Mouse (Mus musculus): ENCODE results near the gene R3hdml. TPM values are rescaled to one million over a fixed set of nuclear protein-coding genes. Genes with fewer than 3 reads are reported as not detected.

The R3hdml gene
- polyA plus RNA-seq (2014; fragmentation: Nextera tagmentation; extraction: Ambion mirVana), result not detected in 2 replicates

DNA sequence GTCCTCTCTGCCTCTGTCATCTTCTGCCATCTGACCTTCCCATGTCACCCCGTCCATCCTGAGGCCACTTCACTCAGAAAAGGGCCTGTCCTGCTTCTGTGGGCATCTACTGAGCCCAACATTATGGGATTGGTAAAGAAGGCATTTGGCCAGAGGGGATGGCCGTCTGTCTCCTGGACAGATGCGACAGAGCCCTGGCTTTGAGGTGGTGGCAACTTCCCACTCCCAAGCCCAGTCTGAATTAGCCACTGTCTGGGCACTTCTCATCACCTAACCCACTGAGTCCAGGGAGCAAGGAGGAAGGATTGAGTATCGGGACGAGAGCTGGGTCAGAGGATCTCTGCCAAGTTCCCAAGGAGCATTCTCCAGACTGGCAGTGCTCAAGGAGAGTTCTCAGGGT is at the start of gene R3hdml:
R3hdml (plus strand) TSS at position 301 of the 400 bp plus-strand sequence.
- H3K27me3 ChIP-seq (ENCODE audit: control insufficient read depth, insufficient read depth, low read length), result no peaks in the 10 kb centered on the region
- no peak for ATAC-seq (ENCODE audit: insufficient number of reproducible peaks, insufficient read depth, low FRiP score, low read depth)
- H3K27ac ChIP-seq (ENCODE audit: low read length), result no peak within 1 kb of the TSS
- H3K36me3 ChIP-seq (ENCODE audit: control insufficient read depth, insufficient read depth, low read length), result no peaks in the 10 kb centered on the region
- 0 out of 2 replicates have a peak, but pooled peaks cover 7% of the 10 kb centered on the region for H3K4me1 ChIP-seq (ENCODE audit: control insufficient read depth, insufficient read depth, low read length)
- no peaks in the 10 kb centered on the region for H3K9me3 ChIP-seq (ENCODE audit: control insufficient read depth, low read depth, low read length)
- WGBS, result 78% methylated on average over 5 of the region's 5 CpGs
- H3K4me2 ChIP-seq (replicated peaks; ENCODE audit: low read depth, low read length), result no peak within 1 kb of the TSS
- H3K4me3 ChIP-seq (ENCODE audit: low read depth, low read length), result no peak within 1 kb of the TSS
- no peak within 1 kb of the TSS for H3K9ac ChIP-seq (replicated peaks; ENCODE audit: low read depth, low read length)

DNA sequence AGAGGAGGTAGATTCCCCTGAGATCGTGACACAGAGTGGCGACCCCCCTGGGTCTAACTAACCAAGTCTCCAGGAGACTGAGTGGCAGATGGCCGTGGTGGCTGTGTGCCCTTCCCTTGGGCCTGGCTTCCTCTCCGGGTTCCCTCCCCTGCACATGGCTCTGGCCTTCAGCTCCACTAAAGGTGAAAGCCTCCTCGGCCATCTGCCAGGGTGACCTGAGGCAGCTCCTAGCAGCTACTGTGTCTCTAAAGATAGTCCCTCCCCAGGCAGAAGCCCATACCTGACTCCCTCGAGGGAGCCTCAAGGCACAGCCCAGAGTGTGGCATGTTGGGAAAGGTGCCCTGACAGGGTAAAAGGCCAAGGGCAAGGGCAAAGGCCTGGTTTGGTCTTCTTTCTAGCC is 48.6 kb upstream of the R3hdml start:
- Histone ChIP-seq H3K4me3 (ENCODE audit: low read depth, low read length) (no peak overlapping the region), H3K9me3 (ENCODE audit: control insufficient read depth, low read depth, low read length) (no peaks in the 10 kb centered on the region), H3K27ac (ENCODE audit: low read length) (no peak overlapping the region), H3K4me1 (ENCODE audit: control insufficient read depth, insufficient read depth, low read length) (no peaks in the 10 kb centered on the region), H3K9ac (replicated peaks; ENCODE audit: low read depth, low read length) (no peak overlapping the region), H3K36me3 (ENCODE audit: control insufficient read depth, insufficient read depth, low read length) (no peaks in the 10 kb centered on the region), H3K27me3 (ENCODE audit: control insufficient read depth, insufficient read depth, low read length) (no peaks in the 10 kb centered on the region), H3K4me2 (replicated peaks; ENCODE audit: low read depth, low read length) (no peak overlapping the region)
- WGBS, result 60% methylated on average over 6 of the region's 6 CpGs
- no peak for ATAC-seq (ENCODE audit: insufficient number of reproducible peaks, insufficient read depth, low FRiP score, low read depth)

DNA sequence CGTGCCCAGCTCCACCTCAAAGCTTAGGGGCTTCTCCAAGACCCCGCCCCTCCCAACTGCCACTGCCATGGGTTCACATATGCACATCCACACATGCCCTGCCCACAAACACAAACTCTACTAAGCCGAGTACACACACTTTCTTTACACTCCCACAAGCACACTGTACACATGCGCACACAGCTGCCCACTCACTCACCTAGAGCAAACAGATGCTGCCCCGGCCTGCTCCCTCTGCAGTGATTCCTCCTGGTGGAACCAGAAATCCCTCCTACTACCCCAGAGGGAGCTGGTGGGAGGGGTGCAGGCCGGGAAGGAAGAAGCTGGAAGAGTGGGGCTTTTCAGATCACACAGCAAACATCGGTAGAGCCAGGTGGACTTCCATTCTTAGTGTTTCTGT is 48.1 kb upstream of the R3hdml start:
- Histone ChIP-seq H3K36me3 (ENCODE audit: control insufficient read depth, insufficient read depth, low read length) (no peaks in the 10 kb centered on the region), H3K4me2 (replicated peaks; ENCODE audit: low read depth, low read length) (no peak overlapping the region), H3K4me3 (ENCODE audit: low read depth, low read length) (no peak overlapping the region), H3K27me3 (ENCODE audit: control insufficient read depth, insufficient read depth, low read length) (no peaks in the 10 kb centered on the region), H3K9me3 (ENCODE audit: control insufficient read depth, low read depth, low read length) (no peaks in the 10 kb centered on the region), H3K9ac (replicated peaks; ENCODE audit: low read depth, low read length) (no peak overlapping the region), H3K27ac (ENCODE audit: low read length) (no peak overlapping the region), H3K4me1 (ENCODE audit: control insufficient read depth, insufficient read depth, low read length) (no peaks in the 10 kb centered on the region)
- 0 out of 2 replicates have a peak, but pooled peaks have one; percentile 54 for ATAC-seq (ENCODE audit: insufficient number of reproducible peaks, insufficient read depth, low FRiP score, low read depth)
- 47% methylated on average over 7 of the region's 7 CpGs for WGBS

DNA sequence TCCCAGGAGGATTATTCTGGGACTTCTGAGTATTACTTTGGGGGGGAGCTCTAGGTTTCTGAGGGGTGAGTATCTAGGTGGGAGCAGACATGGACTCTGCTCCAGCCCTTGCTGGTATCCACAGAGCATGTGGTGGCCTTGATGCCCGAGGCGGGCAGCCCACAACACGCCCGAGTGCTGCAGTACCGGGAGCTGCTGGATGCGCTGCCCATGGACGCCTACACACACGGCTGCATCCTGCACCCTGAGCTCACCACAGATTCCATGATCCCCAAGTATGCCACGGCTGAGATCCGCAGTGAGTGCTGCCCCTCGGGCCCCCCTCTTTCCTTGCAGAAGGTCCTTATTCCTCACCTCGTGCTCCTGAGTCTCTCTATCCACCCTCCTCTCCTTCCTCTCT is 44.7 kb upstream of the R3hdml start:
- no peak for ATAC-seq (ENCODE audit: insufficient number of reproducible peaks, insufficient read depth, low FRiP score, low read depth)
- no peak overlapping the region for H3K4me2 ChIP-seq (replicated peaks; ENCODE audit: low read depth, low read length)

DNA sequence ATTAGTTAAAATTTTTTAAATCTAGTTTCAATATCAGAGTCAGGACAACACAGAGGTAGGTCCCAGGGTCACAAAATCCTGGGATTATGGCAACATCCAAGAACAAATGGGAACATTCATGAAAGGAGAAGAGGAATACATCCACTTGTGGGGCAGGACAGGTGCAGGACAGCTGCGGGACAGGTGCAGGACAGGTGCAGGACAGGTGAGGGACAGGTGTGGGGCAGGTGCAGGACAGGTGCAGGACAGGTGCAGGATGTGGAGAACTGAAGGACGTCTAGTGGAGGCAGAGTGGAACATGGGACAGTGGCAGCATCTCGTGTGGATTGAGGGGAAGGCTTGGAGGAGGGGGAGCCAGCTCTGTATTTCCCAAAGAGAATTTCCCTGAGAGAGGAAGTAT is 42.8 kb upstream of the R3hdml start:
- Histone ChIP-seq H3K36me3 (ENCODE audit: control insufficient read depth, insufficient read depth, low read length) (no peaks in the 10 kb centered on the region), H3K4me3 (ENCODE audit: low read depth, low read length) (no peak overlapping the region), H3K4me1 (ENCODE audit: control insufficient read depth, insufficient read depth, low read length) (no peaks in the 10 kb centered on the region), H3K9me3 (ENCODE audit: control insufficient read depth, low read depth, low read length) (no peaks in the 10 kb centered on the region), H3K27me3 (ENCODE audit: control insufficient read depth, insufficient read depth, low read length) (no peaks in the 10 kb centered on the region), H3K9ac (replicated peaks; ENCODE audit: low read depth, low read length) (no peak overlapping the region), H3K4me2 (replicated peaks; ENCODE audit: low read depth, low read length) (no peak overlapping the region), H3K27ac (ENCODE audit: low read length) (no peak overlapping the region)
- no peak for ATAC-seq (ENCODE audit: insufficient number of reproducible peaks, insufficient read depth, low FRiP score, low read depth)
- 58% methylated on average over 3 of the region's 3 CpGs for WGBS

More for the DNA sequence above, 44.7 kb upstream of the R3hdml start:
- 91% methylated on average over 12 of the region's 12 CpGs for WGBS
- Histone ChIP-seq H3K9me3 (ENCODE audit: control insufficient read depth, low read depth, low read length) (no peaks in the 10 kb centered on the region), H3K9ac (replicated peaks; ENCODE audit: low read depth, low read length) (no peak overlapping the region), H3K4me1 (ENCODE audit: control insufficient read depth, insufficient read depth, low read length) (no peaks in the 10 kb centered on the region), H3K27ac (ENCODE audit: low read length) (no peak overlapping the region), H3K27me3 (ENCODE audit: control insufficient read depth, insufficient read depth, low read length) (no peaks in the 10 kb centered on the region), H3K36me3 (ENCODE audit: control insufficient read depth, insufficient read depth, low read length) (no peaks in the 10 kb centered on the region), H3K4me3 (ENCODE audit: low read depth, low read length) (no peak overlapping the region)

DNA sequence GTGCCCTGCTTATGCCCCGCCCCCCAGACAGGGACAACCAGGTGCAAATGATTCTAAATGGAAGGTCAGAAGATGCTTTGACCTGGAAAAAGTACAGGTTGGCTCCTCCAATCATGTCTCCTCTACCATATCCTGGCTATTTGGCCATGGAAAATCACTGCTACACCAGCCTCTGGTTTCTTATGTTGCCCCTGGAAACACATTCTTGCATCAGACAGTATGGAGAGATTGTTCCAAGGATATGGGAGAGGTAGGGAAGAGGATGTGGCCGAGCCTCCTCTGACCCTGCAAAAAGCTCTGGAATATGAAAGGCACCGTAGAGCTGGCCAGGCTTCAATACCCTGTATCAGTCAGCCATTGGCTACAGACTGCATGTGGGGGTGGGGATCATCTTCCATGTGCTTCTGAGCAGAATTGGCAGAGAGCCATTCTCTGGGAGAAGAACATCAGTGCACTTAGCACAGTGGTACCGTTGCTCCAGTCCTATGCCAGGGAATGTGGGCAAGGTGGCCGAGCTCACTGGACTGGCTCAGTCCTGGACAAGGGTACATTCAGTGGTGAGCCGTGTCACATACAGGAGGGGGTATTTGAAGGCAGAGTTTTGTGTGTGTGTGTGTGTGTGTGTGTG is 41.3 kb upstream of the R3hdml start:
- Histone ChIP-seq H3K4me3 (ENCODE audit: low read depth, low read length) (no peak overlapping the region), H3K9me3 (ENCODE audit: control insufficient read depth, low read depth, low read length) (no peaks in the 10 kb centered on the region), H3K9ac (replicated peaks; ENCODE audit: low read depth, low read length) (no peak overlapping the region), H3K4me1 (ENCODE audit: control insufficient read depth, insufficient read depth, low read length) (no peaks in the 10 kb centered on the region), H3K27ac (ENCODE audit: low read length) (no peak overlapping the region), H3K36me3 (ENCODE audit: control insufficient read depth, insufficient read depth, low read length) (no peaks in the 10 kb centered on the region), H3K4me2 (replicated peaks; ENCODE audit: low read depth, low read length) (no peak overlapping the region), H3K27me3 (ENCODE audit: control insufficient read depth, insufficient read depth, low read length) (no peaks in the 10 kb centered on the region)
- ATAC-seq (ENCODE audit: insufficient number of reproducible peaks, insufficient read depth, low FRiP score, low read depth), result no peak
- WGBS, result 62% methylated on average over 6 of the region's 6 CpGs

DNA sequence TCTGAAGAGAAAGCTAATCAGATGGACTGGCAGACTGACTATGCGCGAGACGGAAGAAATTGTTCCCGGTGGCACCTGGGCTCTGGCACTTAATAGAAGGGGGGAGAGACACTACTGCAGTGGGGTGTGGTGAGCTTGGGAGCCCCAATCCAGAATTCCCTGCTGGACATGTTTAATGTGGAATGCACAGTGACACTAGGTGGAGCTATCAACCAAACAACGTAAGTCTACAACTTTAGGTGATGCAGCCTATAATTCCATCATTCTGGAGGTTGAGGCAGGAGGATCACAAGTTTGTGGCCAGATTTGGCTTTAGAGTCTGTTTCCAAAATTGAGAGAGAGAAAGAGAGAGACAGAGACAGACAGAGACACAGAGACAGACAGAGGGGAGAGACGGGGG is 39.4 kb upstream of the R3hdml start:
- Histone ChIP-seq H3K36me3 (ENCODE audit: control insufficient read depth, insufficient read depth, low read length) (no peaks in the 10 kb centered on the region), H3K4me1 (ENCODE audit: control insufficient read depth, insufficient read depth, low read length) (no peaks in the 10 kb centered on the region), H3K27ac (ENCODE audit: low read length) (no peak overlapping the region), H3K9ac (replicated peaks; ENCODE audit: low read depth, low read length) (no peak overlapping the region), H3K4me3 (ENCODE audit: low read depth, low read length) (no peak overlapping the region), H3K9me3 (ENCODE audit: control insufficient read depth, low read depth, low read length) (no peaks in the 10 kb centered on the region), H3K4me2 (replicated peaks; ENCODE audit: low read depth, low read length) (no peak overlapping the region), H3K27me3 (ENCODE audit: control insufficient read depth, insufficient read depth, low read length) (no peaks in the 10 kb centered on the region)
- 83% methylated on average over 6 of the region's 6 CpGs for WGBS
- ATAC-seq (ENCODE audit: insufficient number of reproducible peaks, insufficient read depth, low FRiP score, low read depth), result no peak

DNA sequence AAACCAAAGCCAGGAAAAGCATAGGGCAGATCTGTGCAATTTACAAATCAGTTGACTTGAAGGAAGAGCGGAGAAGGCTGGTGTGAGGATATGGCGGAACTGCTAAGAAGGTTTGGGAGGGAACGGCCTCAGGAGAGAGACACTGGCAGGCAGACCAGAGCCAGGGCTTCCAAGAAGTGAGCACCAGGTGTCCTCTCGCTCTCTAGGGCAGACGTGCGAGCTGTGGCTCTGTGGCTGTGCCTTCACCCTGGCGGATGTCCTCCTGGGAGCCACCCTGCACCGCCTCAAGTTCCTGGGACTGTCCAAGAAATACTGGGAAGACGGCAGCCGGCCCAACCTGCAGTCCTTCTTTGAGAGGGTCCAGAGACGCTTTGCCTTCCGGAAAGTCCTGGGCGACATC is 38.7 kb upstream of the R3hdml start:
- Histone ChIP-seq H3K4me3 (ENCODE audit: low read depth, low read length) (no peak overlapping the region), H3K4me2 (replicated peaks; ENCODE audit: low read depth, low read length) (no peak overlapping the region), H3K27ac (ENCODE audit: low read length) (no peak overlapping the region), H3K4me1 (ENCODE audit: control insufficient read depth, insufficient read depth, low read length) (no peaks in the 10 kb centered on the region), H3K27me3 (ENCODE audit: control insufficient read depth, insufficient read depth, low read length) (no peaks in the 10 kb centered on the region), H3K9ac (replicated peaks; ENCODE audit: low read depth, low read length) (no peak overlapping the region), H3K36me3 (ENCODE audit: control insufficient read depth, insufficient read depth, low read length) (no peaks in the 10 kb centered on the region), H3K9me3 (ENCODE audit: control insufficient read depth, low read depth, low read length) (no peaks in the 10 kb centered on the region)
- 85% methylated on average over 13 of the region's 13 CpGs for WGBS
- no peak for ATAC-seq (ENCODE audit: insufficient number of reproducible peaks, insufficient read depth, low FRiP score, low read depth)
